ENCODE assay signal across 8 mouse cellular contexts in genomic region chr1:24378125-24378821, GRCm38 (mm10).
DNase-seq lines count a peak whose midpoint lies in the region; ATAC-seq and TF ChIP-seq lines count a peak whose summit lies in the region.

No protein-coding gene starts in this region.

- POLR2A ChIA-PET in Patski (lab: Charles Lee), result no interaction called here

- CTCF ChIA-PET in Patski (lab: Charles Lee), result interaction anchor here (0.6 to 1.7 kb wide), 4 partner anchors 11 to 256 kb away, joined by 3 to 7 read pairs (median 5); no protein-coding TSS in a partner anchor

- TF ChIP-seq CTCF in Patski (IDR thresholded peaks at IDR 0.05), result peak; percentile 70
- TF ChIP-seq CTCF in cortical plate, adult 2 months (IDR thresholded peaks at IDR 0.05; ENCODE audit: extremely low read depth, insufficient read depth, low read length), result peak; percentile 76

- intact Hi-C loops in heart, postnatal 14 days (cut with DNase I), result loop anchor here (2.0 to 10.0 kb wide), 2 partner anchors 255 to 337 kb away; no protein-coding TSS in a partner anchor

- TF ChIP-seq POLR2A in cortical plate, adult 2 months (IDR thresholded peaks at IDR 0.05; ENCODE audit: extremely low read depth, insufficient read depth, low read length), result no peak

- H3K9ac ChIP-seq in hindbrain, embryonic 16.5 days (ENCODE audit: low read depth, low read length), result no peak overlapping the region
- no peak overlapping the region for H3K9ac ChIP-seq in limb, embryonic 13.5 days

- H3K27ac ChIP-seq in cortical plate, adult 2 months (ENCODE audit: insufficient read depth, low read length), result no peak overlapping the region
- no peak overlapping the region for H3K27ac ChIP-seq in hindbrain, embryonic 16.5 days (ENCODE audit: low read depth, low read length)
- H3K27ac ChIP-seq in limb, embryonic 13.5 days, result no peak overlapping the region

- H3K4me2 ChIP-seq in hindbrain, embryonic 16.5 days (ENCODE audit: low read length), result no peak overlapping the region
- H3K4me2 ChIP-seq in limb, embryonic 13.5 days (replicated peaks), result no peak overlapping the region

- no peaks in the 10 kb centered on the region for H3K36me3 ChIP-seq in hindbrain, embryonic 16.5 days (ENCODE audit: control insufficient read depth, insufficient read depth, low read length)
- no peaks in the 10 kb centered on the region for H3K36me3 ChIP-seq in limb, embryonic 13.5 days

- WGBS in hindbrain, embryonic 16.5 days, result 39% methylated on average over 8 of the region's 8 CpGs
- 15% methylated on average over 8 of the region's 8 CpGs for WGBS in limb, embryonic 13.5 days

- in situ Hi-C loops in Patski (cut with MboI; ENCODE audit: low pct_unique_long_range_greater_than_20kb), result no loop called here

- H3K4me1 ChIP-seq in cortical plate, adult 2 months (ENCODE audit: control insufficient read depth, insufficient read depth, low read length), result no peaks in the 10 kb centered on the region
- no peaks in the 10 kb centered on the region for H3K4me1 ChIP-seq in hindbrain, embryonic 16.5 days (ENCODE audit: control insufficient read depth, insufficient read depth, low read depth, low read length)
- no peaks in the 10 kb centered on the region for H3K4me1 ChIP-seq in limb, embryonic 13.5 days

- no peak for ATAC-seq in Patski
- peak; percentile 82 for ATAC-seq in hindbrain, embryonic 16.5 days
- ATAC-seq in limb, embryonic 13.5 days (ENCODE audit: low FRiP score, low read depth), result peak; percentile 79
- no peak for ATAC-seq in activated CD4-positive, CD25-positive, alpha-beta regulatory T cell, adult 4 months

- H3K4me3 ChIP-seq in cortical plate, adult 2 months (ENCODE audit: insufficient read depth, low read length), result no peak overlapping the region
- no peak overlapping the region for H3K4me3 ChIP-seq in hindbrain, embryonic 16.5 days (ENCODE audit: low read length)
- no peak overlapping the region for H3K4me3 ChIP-seq in limb, embryonic 13.5 days

- peak; percentile 24 to 53 for DNase-seq in heart, postnatal 14 days
- DNase-seq in heart, adult 11 months, result no peak
- DNase-seq in Patski (ENCODE audit: low read depth, low spot score), result no peak
- peak; percentile 63 for DNase-seq in retina, embryonic 14.5 days (ENCODE audit: low spot score)

- peaks cover 7% of the 10 kb centered on the region for H3K27me3 ChIP-seq in Patski
- H3K27me3 ChIP-seq in hindbrain, embryonic 16.5 days (replicated peaks; ENCODE audit: control insufficient read depth, insufficient read depth, low read length), result no peaks in the 10 kb centered on the region
- H3K27me3 ChIP-seq in limb, embryonic 13.5 days, result no peaks in the 10 kb centered on the region

- no peaks in the 10 kb centered on the region for H3K9me3 ChIP-seq in hindbrain, embryonic 16.5 days (ENCODE audit: control insufficient read depth, low read length)
- H3K9me3 ChIP-seq in limb, embryonic 13.5 days, result no peaks in the 10 kb centered on the region

Comparison
In these comparisons a context has a peak if more than half of its experiments do, and no peak if none do; other contexts are left out.
1. DNase-seq: peak in heart, postnatal 14 days (2 of 2) and retina, embryonic 14.5 days (single experiment); none in heart, adult 11 months (single experiment) and Patski (single experiment).
2. ATAC-seq: peak in hindbrain, embryonic 16.5 days (single experiment) and limb, embryonic 13.5 days (single experiment); none in Patski (single experiment) and activated CD4-positive, CD25-positive, alpha-beta regulatory T cell, adult 4 months (single experiment).